Mouse (Mus musculus): ENCODE data around the gene Erich6b.

- no peak for TF ChIP-seq EP300 (IDR thresholded peaks at IDR 0.05)
- TF ChIP-seq CTCF (IDR thresholded peaks at IDR 0.05), result no peak
Observed at GRCm38 (mm10) chr14:75645461-75645860, 3.4 kb downstream of the Erich6b start.
